Mouse (Mus musculus) adrenal gland, adult (tissue): Measurements from ENCODE around the gene Fam102a.

Source experiments
- DNase-seq, 2 experiments: peaks; one replicate each; pipeline ENCODE4 v3.0.0; 2022 to 2023; ENCODE audit warnings: low spot score in 1 of 2; ENCODE audit not compliant: inconsistent age in 2 of 2

Gene Fam102a

GRCm38 (mm10) chr2:32606161-32607142, 71.3 kb downstream of the Fam102a start:
- peak; percentile 91 to 94 for DNase-seq

- DNase-seq = peak; percentile 66 to 85
These were observed 72.3 kb downstream of the Fam102a start for GRCm38 (mm10) chr2:32607262-32607947.

DNA sequence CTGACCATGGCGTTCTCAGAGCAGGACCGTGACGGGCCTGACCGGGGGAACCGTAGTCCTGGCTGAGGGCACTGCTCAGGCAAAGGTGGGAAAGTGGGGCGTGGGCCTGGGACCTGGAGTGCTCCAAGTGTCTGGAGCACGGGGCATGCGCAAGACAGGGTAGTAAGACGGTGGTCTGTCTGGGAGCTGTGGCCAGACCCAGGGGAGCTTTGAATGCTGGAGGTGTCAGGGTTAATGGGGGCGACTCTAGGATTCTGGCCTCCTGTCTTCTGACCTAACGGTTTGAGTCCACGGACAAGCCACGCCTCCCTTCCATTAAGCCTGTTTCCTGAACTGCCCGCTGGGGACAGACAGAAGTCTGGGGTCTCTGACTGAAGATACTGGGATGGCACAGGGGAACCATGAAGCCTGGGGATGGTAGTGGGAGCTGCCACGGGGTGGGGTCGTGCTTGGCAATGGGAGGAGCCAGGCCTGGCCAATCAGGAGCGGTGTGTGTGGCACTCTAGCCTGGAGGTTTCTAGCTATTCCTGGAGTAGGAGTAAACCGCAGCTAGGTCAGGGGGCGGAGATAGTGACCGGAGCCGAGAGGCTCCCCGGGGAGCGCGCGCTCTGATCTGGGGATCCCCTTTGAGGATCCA, 73.1 kb downstream of the Fam102a start:
- peak; percentile 88 to 96 for DNase-seq

DNA sequence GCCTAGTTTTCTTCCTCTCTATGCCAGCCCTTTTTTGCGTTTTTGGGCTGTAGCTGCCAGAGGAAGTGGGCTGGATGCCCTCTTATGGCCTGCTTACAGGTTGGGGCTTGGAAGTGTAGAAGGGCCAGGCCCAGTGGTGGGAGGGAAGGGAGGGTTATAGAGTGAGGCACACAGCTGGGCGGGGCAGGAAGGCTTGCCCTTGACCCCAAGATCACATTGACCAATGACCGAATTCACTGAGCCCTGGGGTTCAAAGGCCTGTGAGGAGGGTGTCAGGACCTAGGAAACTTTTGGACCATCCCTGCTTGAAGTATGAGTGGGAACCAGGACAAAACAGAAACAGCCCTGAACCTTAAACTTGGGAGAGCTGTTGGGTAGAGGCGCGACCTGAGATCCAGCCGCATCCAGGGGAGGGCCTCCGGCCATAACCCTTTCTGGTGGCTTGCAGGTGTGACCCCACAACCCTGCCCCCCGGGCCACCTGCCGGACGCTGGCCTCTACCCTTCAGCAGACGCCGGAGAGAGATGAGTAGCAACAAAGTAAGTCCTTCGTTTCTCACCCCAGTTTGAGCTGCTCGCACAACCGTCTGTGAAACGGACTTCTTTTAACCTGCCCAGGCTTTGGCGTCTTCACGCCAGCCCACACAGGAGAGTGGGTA, 73.8 kb downstream of the Fam102a start:
- DNase-seq = peak in 1 of 2 experiments; percentile 54

- peak; percentile 31 to 83 for DNase-seq
These were observed 75.6 kb downstream of the Fam102a start for GRCm38 (mm10) chr2:32610610-32611229.

DNA sequence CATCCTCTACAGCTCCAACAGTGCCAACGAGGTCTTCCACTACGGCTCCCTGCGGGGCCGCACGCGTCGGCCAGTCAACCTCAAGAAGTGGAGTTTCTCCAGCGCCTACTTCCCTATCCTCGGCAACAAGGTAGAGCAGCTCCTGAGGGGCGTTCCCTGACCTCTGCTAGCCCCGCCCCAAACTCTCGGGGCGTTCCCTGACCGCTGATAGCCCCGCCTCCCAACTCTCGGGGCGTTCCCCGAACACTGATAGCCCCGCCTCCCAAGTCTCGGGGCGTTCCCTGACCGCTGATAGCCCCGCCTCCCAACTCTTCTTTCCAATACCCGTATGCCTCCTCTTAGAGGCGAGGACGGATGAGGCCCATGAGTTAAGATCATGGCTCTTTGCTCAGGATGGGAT, 77.1 kb downstream of the Fam102a start:
- no peak for DNase-seq

GRCm38 (mm10) chr2:32617109-32617508, 82.0 kb downstream of the Fam102a start:
- no peak for DNase-seq

- no peak for DNase-seq
These were observed 82.5 kb downstream of the Fam102a start for GRCm38 (mm10) chr2:32617601-32618000.

DNA sequence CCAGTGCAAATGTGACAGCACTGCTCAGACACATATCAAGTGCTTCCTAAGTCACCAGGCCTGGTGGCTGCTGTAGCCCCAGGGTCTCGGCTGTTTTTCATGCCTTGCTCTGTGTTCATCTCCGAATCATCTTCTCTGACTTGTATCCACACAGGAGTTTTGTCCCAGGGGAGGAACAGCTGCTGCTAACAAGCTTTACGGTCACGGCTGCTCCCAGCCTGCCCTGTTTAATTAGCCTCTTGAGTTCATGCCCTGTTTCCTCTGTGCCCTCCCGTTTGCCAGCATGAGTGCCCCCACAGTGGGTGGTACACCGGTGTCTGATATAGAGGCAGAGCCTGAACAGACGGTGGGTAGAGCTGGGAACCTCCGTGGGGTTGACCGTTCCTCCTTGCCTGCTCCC, 82.9 kb downstream of the Fam102a start:
- no peak for DNase-seq
